Mouse (Mus musculus) kidney, postnatal 25 days (tissue): ENCODE measurements around the gene Gm3298.
"Not testable (repeated sequence)": the region's sequence is repeated elsewhere in the genome, so short reads cannot be mapped to it uniquely, and the experiment has no call there.

Experiments
- DNase-seq, 2 experiments: peaks; one replicate each; pipeline ENCODE4 v3.0.0; 2021; ENCODE audit warnings: mixed read lengths in 2 of 2

The Gm3298 gene

GRCm38 (mm10) chr14:5015591-5015990 lies at the start of gene Gm3298:
Gene Gm3298 (plus strand): TSS chr14:5015891.
- not testable (repeated sequence) for DNase-seq

GRCm38 (mm10) chr14:4983635-4984034 lies 32.1 kb upstream of the Gm3298 start, which contains the start of gene Gm8297:
Gene Gm8297 (plus strand): TSS chr14:4983935.
- DNase-seq = not testable (repeated sequence)

GRCm38 (mm10) chr14:5050329-5050728 lies 34.6 kb downstream of the Gm3298 start, which contains the start of gene 4930555G01Rik:
Gene 4930555G01Rik (plus strand): TSS chr14:5050629.
- not testable (repeated sequence) for DNase-seq
